Mouse (Mus musculus) T-helper 2 cell (primary cell): Measurements from ENCODE around the gene Slc36a1.

Experiments used
- in situ Hi-C: fragments of 300-600 bp; cut with MboI, MseI; formaldehyde crosslinking; loops from one replicate; pipeline ENCODE4 v1.15.1; 2025; ENCODE audit warnings: high pct_unique_total_duplicates

Gene Slc36a1

DNA sequence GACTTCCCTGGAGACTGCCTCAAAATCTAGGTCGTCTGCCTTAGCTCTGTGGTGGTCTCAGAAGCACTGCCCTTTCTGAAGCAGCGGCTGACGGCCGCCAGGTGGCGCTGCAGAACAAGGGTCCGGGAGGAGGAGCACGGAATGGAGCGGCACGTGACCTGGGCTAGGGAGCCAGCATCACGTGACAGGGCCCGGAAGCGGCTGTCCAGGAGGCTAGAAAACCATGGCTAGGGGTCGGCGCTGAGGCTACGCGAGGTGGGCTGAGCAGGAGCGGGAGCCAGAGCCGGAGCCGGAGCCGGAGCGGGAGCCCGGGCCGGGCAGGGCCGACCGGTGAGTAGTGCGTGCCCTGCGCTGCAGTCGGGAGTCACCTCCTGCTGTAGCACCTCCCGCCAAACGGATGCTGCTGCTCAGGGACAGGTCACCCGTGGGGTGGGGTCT lies at the start of gene Slc36a1:
Gene Slc36a1, plus strand, starts transcription at position 192 of the 438 bp plus-strand sequence.
- in situ Hi-C loops, result loop anchor here (5.0 kb wide), 1 partner anchor 178 kb away; no protein-coding TSS in a partner anchor

DNA sequence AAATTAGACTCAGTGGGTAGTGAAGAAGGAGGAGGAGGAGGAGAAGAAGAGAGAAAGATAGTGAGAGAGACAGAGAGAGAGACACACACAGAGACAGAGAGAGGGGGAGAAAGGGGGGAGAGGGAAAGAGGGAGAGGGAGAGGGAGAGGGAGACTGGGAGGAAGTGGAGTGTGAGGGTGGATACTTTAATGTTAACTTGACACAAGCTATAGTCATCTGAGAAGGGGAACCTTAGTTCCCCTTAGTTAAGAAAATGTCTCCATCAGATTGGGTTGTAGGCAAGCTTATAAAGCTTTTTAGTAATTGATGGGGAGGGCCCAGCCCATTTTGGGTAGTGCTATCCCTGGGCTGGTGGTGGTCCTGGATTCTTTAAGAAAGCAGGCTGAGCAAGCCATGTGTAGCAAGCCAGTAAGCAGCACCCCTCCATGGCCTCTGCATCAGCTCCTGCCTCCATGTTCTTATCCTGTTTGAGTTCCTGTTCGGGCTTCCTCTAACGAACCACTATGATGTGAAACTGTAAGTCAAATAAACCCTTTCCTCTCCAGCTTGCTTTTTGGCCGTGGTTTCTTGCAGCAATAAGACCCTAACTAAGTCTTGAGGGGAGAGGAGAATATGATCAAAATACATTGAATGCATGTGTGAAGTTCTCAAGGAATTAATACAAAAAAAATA lies 49.6 kb upstream of the Slc36a1 start:
- in situ Hi-C loops, result no loop called here

DNA sequence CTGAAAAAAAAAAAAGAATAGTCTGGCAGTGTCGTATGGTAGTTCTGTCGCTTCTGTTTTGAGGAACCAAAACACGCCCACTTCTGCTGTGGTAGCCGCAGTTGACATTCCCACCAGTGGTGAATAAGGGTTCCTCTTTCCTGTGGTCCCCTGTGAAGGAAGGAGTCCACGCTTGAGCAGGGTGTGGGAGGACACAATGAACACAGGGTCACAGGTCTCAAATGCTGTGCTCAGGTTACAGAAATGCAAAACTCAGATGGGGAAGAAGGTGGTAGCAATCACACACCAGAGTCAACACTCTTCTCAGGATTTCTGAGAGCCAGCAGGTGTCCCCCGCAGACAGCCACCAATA lies 49.1 kb upstream of the Slc36a1 start:
- in situ Hi-C loops, result no loop called here

DNA sequence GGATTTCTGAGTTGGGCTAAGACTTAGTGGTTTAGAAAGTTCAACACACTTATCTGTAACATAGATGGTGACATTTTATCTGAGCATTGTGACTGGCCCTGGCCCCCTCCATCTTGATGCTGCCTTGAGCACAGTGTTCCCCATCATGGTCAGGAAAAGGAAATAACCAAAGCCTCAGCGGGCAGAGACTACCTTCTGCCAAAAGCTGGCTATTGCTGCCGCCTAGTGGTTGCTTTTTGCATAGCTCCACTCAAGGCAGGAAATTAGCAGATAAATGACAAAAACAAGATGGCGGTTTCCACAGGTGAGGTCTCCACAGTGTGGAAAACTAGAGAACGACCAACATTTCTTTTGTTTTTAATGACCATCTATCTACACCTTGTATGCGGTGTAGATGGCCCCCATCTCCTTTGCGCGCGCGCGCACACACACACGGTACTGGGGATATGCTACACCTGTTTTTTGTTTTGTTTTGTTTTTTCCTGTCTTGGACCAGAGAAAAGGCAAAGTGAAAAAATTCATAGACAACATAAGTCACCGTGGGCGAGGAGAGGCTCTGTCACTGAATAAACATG lies 45.3 kb upstream of the Slc36a1 start:
- in situ Hi-C loops, result no loop called here

DNA sequence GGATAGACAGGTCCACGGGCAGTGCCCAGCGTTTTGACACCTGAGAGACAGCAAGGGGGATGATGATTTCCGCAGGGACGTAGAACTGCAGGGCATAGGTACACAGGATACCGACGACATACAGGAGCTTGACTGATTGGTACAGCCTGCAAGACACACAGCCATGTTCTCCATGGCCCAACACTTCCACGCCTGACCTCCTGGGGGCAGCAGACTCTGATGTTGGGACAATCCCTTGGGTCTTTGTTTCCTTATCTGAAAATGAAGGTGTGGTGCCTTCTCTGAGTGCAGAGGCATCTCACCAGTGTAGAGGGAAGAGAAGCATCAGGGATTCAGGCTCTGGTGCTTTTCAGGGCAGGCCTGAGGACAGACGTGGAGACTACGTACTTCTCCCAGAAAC lies 41.5 kb upstream of the Slc36a1 start:
- in situ Hi-C loops, result no loop called here

DNA sequence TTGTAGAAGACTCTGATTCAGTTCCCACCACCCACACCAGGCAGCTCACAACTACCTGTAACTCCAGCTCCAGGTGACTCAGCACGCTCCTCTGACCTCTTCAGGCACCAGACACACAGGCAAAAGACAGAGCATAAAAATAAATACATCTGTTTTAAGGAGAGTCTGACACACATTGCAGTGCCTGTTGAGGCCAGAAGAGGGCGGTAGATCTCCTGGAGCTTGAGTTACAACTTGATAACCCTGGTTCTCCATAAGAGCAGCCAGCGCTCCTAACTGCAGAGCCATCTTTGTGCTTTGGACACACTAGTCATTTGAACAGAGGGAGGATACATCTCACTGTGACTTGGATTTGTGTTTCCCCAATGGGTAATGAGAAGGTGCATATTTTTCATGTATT lies 39.4 kb upstream of the Slc36a1 start:
- in situ Hi-C loops, result no loop called here

DNA sequence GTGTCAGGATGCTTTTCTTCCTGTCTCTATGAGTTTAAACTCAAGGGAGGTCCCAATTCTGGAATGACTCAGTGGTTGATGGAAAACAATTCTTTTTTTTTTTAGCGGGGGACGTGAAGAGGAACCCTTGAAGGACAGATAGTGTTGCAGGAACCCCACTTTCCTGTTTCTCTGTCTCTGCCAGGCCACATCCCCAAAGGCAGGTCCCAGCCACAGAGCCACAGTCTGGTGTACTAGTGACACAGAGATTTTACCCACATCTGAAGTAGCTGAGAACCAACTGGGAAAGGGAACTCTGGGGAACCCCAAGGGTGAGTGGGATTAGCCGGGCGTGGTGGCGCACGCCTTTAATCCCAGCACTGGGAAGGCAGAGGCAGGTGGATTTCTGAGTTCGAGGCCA lies 38.4 kb upstream of the Slc36a1 start:
- in situ Hi-C loops, result no loop called here

DNA sequence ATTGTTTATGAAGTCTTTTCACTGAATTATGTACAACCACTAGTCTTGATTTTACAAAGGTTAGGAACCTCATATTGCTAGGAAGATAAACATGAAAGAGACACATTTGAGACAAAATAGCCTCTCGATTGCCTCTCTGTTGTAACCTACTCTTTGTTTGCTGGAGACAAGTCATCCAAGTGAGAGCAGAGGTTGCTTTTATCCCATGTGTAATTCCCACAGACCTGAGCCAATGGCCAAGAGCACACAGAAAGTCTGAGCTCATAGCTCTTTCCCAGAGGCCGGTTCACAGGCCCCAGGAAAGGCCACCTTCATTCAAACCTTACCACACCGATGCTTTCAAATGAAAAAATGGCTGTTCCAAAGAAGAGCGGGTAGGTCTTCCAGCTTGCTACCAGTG lies 35.6 kb upstream of the Slc36a1 start:
- in situ Hi-C loops, result no loop called here

DNA sequence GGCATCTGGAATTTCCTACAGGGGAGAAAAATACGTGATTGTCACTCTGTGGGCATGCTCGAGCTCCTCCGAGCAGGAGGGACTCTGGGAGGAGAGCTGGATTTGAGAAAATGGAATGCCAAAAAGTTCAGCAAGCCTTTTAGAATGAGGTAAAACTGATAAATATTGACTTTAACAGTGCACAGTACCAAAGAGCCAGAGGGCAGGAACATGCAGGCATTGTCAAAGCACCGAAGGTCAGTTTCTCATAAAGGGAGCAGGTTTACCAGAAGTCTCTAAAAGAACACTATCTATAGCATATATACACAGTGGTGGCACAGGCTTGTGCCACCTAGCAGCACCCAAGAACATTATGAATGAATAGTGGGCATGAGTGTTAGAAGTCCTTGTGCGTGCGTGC lies 35.2 kb upstream of the Slc36a1 start:
- in situ Hi-C loops, result no loop called here

DNA sequence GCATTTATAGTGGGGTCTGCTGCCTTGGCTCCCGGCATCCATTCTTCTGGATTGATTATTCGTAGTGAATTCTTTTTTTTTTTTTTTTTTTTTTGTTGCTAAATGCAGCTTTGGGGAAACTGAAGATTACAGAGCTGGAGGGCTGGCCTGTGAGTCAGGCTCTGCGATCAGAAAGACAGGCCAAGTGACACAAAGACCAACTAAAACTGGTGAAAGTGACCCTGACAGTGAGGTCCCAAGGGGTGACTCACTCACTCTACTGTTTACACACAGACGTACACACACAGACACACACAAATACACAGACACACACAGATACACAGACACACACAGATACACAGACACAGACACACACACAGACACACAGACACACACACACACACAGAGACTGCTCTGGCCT lies 33.6 kb upstream of the Slc36a1 start:
- in situ Hi-C loops, result loop anchor here (5.0 kb wide), 1 partner anchor 62 kb away; no protein-coding TSS in a partner anchor

DNA sequence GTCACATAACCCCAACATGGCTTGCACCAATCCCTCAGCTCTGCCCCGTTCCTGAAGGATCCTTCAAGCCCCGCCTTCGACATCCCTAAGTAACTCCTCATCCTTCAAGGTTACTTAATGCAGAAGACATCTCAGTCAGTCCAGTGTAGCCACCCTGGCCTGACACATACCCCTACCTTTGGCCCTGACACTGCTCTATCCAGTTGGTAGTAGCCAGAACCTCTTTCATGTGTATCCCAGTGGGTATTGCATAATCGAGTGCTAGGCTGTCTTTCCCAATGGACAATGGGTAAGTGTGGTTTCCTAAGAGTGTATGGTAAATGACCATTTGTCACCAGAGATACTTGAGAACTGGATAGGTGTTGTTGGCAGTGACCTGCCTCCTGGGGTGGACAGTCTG lies 25.3 kb upstream of the Slc36a1 start:
- in situ Hi-C loops, result no loop called here

DNA sequence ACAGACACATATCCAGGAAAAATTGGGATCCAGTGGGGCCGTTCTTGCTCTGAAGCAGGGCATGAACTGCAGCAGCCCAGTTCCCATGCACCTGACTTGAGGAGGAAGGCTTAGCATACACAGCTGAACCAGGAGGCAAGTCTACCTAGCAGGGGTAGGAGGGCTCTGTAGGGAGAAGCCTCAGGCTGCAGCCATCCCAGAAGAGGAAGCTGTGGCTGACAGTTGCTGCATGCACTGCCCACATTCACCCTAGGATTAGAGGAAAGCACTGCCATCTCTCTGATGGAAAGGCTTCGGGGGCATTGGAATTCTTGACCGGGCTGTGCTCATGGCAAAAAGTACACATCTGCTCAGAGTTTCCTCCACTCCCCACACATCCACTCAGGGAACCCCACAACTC lies 24.3 kb upstream of the Slc36a1 start:
- in situ Hi-C loops, result no loop called here

DNA sequence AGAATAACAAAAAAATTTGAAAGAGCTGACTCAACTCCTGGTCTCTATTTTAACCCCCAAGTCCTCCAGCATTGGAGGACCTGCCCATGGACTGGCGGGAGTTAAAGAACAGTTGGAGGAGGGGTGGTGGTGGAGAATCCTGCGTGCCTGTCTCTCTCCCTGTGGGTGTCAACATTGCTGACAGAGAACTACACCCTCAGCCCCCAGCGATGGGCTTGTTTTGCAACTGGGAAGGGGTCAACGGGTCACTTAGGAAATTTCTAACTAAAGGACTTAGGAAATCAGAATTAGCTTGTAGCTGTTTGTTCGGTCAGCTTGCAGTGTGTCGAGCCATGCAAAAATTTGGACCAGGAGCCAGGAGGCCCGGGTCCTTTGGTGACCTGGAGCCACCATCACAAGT lies 21.0 kb upstream of the Slc36a1 start:
- in situ Hi-C loops, result no loop called here

DNA sequence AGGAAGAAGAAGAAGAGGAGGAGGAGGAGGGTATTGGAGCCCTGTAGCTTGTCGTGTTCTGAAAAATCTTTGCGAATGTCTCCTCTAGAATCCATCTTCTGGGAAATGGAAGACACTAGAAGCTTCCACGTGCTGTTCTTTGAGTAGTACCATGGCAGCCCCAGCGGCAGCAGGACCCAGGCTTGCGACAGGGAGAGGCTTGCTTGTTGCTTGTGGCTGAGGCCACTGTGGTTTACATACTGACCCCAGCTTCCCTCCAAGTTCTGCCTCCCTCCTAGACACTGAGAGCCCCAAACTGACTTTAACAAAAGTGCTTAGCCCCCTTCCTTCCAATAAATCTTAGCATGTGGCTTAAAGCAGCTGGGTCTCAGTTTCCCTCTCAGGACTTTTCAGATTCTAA lies 19.9 kb upstream of the Slc36a1 start:
- in situ Hi-C loops, result no loop called here

DNA sequence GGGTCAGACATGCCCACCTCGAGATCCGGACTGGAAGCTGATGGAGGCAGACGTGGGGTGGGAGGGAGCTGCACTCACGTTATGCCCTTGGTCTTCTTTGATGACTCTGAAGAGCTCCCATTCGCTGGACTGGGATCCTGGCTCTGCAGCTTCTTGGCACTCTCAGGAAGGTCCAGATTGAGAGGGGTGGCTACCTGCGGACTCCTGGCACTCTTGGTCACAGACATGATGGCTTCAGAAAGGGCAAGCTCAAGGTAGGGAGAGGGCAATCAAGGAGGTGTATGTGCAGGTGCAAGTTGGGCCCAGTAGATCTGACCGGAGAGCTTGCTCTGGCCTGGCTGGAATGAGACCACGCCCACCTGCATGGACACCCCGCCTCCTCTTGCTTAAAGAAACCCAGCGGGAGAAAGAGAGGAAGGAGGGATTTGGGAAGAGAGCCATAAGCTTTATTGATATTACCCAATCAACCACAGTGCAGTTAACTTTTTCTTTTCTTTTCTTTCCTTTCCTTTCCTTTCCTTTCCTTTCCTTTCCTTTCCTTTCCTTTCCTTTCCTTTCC lies 19.3 kb upstream of the Slc36a1 start, which contains the start of gene Slc36a2:
Gene Slc36a2, minus strand, starts transcription at position 345 of the 559 bp plus-strand sequence.
- in situ Hi-C loops, result no loop called here

DNA sequence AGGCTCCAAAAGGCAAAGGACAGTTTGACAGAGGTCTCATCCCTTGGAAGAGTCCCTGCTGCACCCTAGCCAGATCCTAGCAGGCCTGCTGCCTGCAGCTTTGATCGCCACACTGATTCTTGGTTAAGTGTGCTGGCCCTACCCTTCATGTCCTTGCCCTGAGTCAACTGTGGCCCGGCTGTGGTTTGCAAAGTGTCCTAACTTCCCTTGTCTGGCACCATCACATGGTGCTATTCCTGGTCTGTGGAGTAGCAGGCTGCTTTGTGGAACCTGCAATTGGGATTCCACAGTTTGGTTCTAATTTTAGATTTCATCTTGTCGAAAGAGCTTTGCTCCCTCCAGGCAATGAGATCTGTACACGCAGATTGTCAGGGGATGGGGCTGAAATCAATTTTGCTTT lies 16.9 kb upstream of the Slc36a1 start:
- in situ Hi-C loops, result no loop called here

DNA sequence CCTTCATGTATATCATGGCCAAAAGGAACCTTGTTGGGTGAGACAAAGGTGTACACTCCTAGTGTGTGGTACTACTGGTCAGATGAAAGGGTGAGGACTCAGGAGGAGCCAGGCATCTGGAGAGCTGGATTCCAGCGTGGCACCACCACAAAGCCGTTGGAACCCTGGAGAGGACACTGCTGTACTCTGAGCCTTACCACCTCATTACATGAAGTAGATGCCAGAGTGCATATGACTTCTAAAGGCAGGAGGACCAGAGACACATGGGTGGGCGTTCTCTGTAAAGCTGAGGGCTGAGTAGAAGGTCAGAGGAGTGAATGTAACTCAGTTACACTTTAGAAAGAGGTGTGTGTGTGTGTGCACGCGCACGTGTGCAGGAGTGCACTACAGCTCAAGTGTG lies 16.4 kb upstream of the Slc36a1 start:
- in situ Hi-C loops, result no loop called here

DNA sequence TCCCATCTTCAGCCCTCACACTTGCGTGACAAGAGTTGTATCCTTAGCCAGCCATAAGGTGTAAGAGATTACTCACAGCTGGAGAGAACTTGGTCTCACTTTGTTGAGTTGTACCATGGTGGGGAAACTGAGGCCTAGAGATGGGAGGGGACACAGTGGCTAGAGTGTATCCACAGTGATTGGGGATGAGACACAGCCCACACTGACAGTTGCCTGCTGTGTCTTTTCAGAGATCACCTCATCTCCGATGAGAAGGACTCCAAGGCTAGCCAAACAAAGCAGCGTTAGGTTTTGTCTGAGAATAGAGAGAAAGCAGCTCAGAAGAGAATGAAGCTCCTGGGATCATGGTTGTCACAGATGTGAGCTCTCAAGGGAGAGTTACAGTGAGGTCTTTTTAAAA lies 13.9 kb upstream of the Slc36a1 start:
- in situ Hi-C loops, result no loop called here

DNA sequence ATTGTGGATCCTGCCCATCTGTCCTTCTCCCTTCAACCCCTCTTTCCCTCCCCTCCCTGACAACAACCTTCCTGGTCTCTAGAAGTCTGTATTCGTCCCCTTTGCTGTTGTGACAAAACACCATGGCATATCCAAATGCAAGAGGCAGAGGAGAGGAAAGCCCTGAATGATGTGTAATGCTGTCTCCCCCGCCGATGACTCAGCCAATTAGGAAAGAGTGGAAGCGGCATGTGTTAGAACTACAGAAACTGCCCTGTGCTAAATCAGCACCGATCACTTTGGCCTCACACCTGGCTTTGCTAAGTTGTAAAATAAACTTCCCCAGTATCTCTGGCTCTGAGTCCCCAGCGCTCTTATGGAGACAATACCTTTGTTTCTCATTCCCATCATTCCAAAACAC lies 7.1 kb upstream of the Slc36a1 start:
- in situ Hi-C loops, result no loop called here

DNA sequence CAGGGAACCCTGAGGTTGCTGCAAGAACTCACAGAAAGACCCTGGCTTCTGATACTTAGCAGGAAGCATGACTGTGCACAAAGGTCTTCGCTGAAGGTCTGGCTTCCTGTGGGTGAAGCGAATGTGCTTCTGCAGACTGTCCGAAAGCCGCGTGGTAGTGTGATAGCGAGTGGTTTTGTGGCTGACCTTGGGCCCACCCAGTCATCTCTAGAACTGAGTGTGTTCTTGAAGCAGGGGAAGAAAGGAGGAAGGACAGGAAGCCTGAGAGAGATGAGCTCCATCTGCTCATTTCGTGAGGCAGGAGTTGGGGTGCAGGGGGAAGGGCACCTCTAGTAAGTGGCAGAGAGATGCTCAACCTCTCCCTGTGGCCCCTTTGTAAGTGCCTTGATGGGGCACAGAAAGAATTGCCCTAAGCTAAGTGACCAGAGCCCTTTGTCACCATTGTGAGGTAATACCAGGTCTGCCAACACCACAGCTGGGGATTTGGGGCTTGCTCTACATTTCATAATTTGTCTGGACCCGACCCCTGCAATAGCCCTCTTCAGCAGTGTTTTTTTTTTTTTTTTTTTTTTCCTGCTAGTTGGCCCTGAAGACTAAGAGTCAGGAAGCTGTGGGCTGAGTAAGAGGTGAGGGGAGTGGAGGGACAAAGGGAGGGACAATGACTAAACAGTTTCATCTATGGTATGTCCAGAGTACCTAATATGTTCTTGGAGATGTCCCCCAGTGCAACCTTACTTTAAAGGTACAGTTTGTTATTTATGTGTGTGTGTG lies 6.2 kb upstream of the Slc36a1 start:
- in situ Hi-C loops, result no loop called here

DNA sequence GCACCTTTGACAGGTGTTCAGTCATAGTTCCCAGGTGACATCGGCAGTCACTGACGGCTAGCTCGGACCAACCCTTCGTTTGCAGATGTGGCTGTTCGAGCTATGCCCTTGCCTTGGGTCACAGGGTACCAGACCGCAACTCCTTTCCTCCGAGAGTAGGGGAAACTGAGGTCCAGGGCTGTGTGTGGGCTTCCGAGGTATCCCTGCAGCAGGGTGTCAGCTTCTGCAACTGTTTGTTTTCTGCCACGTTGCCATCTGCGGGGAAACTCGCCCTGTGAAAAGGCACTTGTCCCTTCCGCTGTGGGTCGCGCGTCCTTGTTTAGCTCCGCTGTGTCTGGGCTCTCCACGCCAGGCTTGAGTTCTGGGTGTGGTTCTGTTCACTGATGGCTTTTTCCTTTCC lies 452 bp downstream of the Slc36a1 start:
- in situ Hi-C loops, result loop anchor here (5.0 kb wide), 1 partner anchor 178 kb away; no protein-coding TSS in a partner anchor

DNA sequence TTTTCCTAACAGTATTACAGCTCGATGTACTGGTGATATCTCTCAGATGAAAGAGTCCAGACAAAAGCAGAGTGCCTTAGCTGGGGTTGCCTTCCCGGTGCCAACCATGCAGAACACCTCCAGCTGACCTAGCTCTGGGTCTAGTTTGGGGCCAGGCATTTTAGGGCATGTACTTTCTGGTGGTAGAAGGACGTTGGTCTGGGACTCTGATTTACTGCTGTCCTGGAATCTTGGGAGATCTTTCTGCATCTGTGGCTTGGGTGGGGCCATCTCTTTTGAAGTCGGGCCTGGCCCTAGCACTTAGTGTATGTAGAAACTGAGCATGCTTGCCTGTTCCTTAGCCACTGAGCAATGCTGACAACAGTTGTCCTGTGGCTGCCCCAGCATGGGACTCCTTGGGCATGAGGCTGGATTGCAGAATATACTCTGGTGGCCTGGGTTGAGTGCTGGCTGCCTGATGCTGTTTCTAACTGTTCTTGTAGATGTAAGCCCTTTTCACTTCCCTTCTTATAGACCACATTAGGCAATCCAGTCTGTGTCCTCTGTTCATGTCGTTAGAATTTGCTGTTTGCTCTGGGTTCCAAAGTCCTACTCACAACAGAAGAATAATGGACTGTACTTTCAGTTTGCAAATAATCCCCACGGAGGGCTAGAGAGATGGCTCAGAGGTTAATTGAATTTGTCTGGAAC lies 4.0 kb downstream of the Slc36a1 start:
- in situ Hi-C loops, result no loop called here
